Mouse (Mus musculus): Measurements from ENCODE around the gene Chst8. TPM values are rescaled to one million over a fixed set of nuclear protein-coding genes. Genes with fewer than 3 reads are reported as not detected.

Gene Chst8
- polyA plus RNA-seq, 1 experiment from 2014 or later, result 2.6 TPM

DNA sequence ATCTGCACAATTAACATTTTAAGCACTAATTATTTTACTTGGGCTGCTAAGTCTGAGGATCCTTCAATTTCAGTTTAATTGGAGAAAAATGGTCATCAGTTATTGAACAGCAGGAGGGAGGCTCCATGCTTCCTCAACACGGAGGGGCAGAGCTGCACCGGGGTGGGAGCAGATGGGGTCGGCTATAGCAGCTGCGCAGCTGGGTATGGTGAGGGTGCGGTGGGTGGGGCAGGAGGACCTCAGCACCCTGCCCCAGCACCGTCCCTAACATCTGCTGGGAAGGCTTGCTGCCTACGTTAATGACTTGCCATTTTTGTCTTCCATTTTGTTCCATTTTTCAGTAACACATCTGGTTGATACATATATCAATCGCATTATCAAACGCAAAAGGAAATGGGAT lies 116.4 kb downstream of the Chst8 start:
- no peaks in the 10 kb centered on the region for H3K4me1 ChIP-seq (ENCODE audit: control insufficient read depth, insufficient read depth, low read length)
- no peak overlapping the region for H3K4me3 ChIP-seq (ENCODE audit: low read depth, low read length)
- no peak overlapping the region for H3K9ac ChIP-seq (ENCODE audit: low read length)
- WGBS, result 72% methylated on average over 9 of the region's 9 CpGs
- no peaks in the 10 kb centered on the region for H3K27me3 ChIP-seq (ENCODE audit: control insufficient read depth, insufficient read depth, low read length)
- no peaks in the 10 kb centered on the region for H3K9me3 ChIP-seq (ENCODE audit: control insufficient read depth, low read length)
- DNase-seq (ENCODE audit: low spot score) (no peak), ATAC-seq (ENCODE audit: insufficient number of reproducible peaks, low FRiP score, low TSS enrichment, low read depth) (no peak)
- H3K36me3 ChIP-seq (ENCODE audit: control insufficient read depth, insufficient read depth, low read length), result no peaks in the 10 kb centered on the region
- H3K4me2 ChIP-seq (ENCODE audit: low read depth, severe bottlenecking), result no peak overlapping the region
- no peak overlapping the region for H3K27ac ChIP-seq (replicated peaks; ENCODE audit: low read depth, low read length)

DNA sequence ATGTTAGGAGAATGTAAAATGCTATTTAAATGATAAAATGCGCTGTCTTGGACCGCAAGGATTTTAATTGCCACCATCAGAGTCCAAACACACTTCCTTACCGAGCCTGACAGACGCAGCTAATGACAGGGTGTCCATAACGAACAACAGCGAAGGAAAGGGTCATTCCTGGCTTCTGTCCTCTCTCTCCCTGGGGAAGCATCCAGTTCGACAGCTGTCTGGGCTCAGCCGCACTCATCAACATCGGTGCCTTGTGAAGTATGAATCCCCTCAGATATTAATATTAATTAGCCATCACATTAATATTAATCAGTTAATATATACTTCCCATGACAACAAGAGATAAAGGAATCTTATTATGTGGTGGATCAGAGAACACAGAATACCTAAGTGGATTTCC lies 117.6 kb downstream of the Chst8 start:
- Histone ChIP-seq H3K9me3 (ENCODE audit: control insufficient read depth, low read length) (no peaks in the 10 kb centered on the region), H3K9ac (ENCODE audit: low read length) (no peak overlapping the region), H3K36me3 (ENCODE audit: control insufficient read depth, insufficient read depth, low read length) (no peaks in the 10 kb centered on the region), H3K4me1 (ENCODE audit: control insufficient read depth, insufficient read depth, low read length) (no peaks in the 10 kb centered on the region), H3K27me3 (ENCODE audit: control insufficient read depth, insufficient read depth, low read length) (no peaks in the 10 kb centered on the region), H3K27ac (replicated peaks; ENCODE audit: low read depth, low read length) (no peak overlapping the region), H3K4me2 (ENCODE audit: low read depth, severe bottlenecking) (no peak overlapping the region), H3K4me3 (ENCODE audit: low read depth, low read length) (no peak overlapping the region)
- DNase-seq (ENCODE audit: low spot score) (no peak), ATAC-seq (ENCODE audit: insufficient number of reproducible peaks, low FRiP score, low TSS enrichment, low read depth) (no peak)
- WGBS, result 40% methylated on average over 9 of the region's 9 CpGs

GRCm38 (mm10) chr7:34693916-34694315 lies 118.6 kb downstream of the Chst8 start:
- no peak overlapping the region for H3K4me2 ChIP-seq (ENCODE audit: low read depth, severe bottlenecking)
- no peaks in the 10 kb centered on the region for H3K9me3 ChIP-seq (ENCODE audit: control insufficient read depth, low read length)
- H3K27me3 ChIP-seq (ENCODE audit: control insufficient read depth, insufficient read depth, low read length), result no peaks in the 10 kb centered on the region
- no peaks in the 10 kb centered on the region for H3K36me3 ChIP-seq (ENCODE audit: control insufficient read depth, insufficient read depth, low read length)
- no peak overlapping the region for H3K27ac ChIP-seq (replicated peaks; ENCODE audit: low read depth, low read length)
- H3K4me1 ChIP-seq (ENCODE audit: control insufficient read depth, insufficient read depth, low read length), result no peaks in the 10 kb centered on the region
- 96% methylated on average over 13 of the region's 13 CpGs for WGBS
- DNase-seq (ENCODE audit: low spot score), result no peak
- H3K9ac ChIP-seq (ENCODE audit: low read length), result no peak overlapping the region
- H3K4me3 ChIP-seq (ENCODE audit: low read depth, low read length), result no peak overlapping the region
- ATAC-seq (ENCODE audit: insufficient number of reproducible peaks, low FRiP score, low TSS enrichment, low read depth), result no peak

DNA sequence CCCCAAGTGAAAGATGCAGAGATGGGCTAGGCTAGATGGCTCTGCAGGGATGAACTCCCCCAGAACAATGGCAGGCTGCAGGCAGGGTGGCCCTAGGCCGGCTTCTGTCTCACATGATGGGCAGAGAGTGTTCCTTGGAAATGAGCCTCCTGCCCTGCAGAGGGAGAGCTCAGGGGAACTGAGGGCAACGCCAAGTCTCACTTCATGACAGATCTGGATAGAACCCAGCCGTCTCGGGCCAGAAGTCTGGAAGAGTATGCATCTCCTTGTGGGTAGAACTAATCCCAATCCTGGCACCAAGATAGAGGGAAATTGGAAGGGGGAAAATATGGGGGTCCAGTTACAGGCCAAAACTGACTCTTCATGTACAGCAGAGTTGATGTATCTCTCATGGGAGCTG lies 119.4 kb downstream of the Chst8 start:
- no peak for DNase-seq (ENCODE audit: low spot score)
- Histone ChIP-seq H3K27me3 (ENCODE audit: control insufficient read depth, insufficient read depth, low read length) (no peaks in the 10 kb centered on the region), H3K9me3 (ENCODE audit: control insufficient read depth, low read length) (no peaks in the 10 kb centered on the region), H3K4me2 (ENCODE audit: low read depth, severe bottlenecking) (no peak overlapping the region), H3K36me3 (ENCODE audit: control insufficient read depth, insufficient read depth, low read length) (no peaks in the 10 kb centered on the region), H3K27ac (replicated peaks; ENCODE audit: low read depth, low read length) (no peak overlapping the region), H3K4me3 (ENCODE audit: low read depth, low read length) (no peak overlapping the region), H3K9ac (ENCODE audit: low read length) (no peak overlapping the region), H3K4me1 (ENCODE audit: control insufficient read depth, insufficient read depth, low read length) (no peaks in the 10 kb centered on the region)
- no peak for ATAC-seq (ENCODE audit: insufficient number of reproducible peaks, low FRiP score, low TSS enrichment, low read depth)
- WGBS, result 81% methylated on average over 4 of the region's 4 CpGs

GRCm38 (mm10) chr7:34690111-34690510 lies 122.4 kb downstream of the Chst8 start:
- WGBS, result 43% methylated on average over 13 of the region's 13 CpGs
- Histone ChIP-seq H3K4me2 (ENCODE audit: low read depth, severe bottlenecking) (no peak overlapping the region), H3K4me3 (ENCODE audit: low read depth, low read length) (no peak overlapping the region), H3K9ac (ENCODE audit: low read length) (no peak overlapping the region), H3K27ac (replicated peaks; ENCODE audit: low read depth, low read length) (no peak overlapping the region), H3K27me3 (ENCODE audit: control insufficient read depth, insufficient read depth, low read length) (no peaks in the 10 kb centered on the region), H3K9me3 (ENCODE audit: control insufficient read depth, low read length) (no peaks in the 10 kb centered on the region), H3K4me1 (ENCODE audit: control insufficient read depth, insufficient read depth, low read length) (no peaks in the 10 kb centered on the region), H3K36me3 (ENCODE audit: control insufficient read depth, insufficient read depth, low read length) (no peaks in the 10 kb centered on the region)
- DNase-seq (ENCODE audit: low spot score), result no peak
- no peak for ATAC-seq (ENCODE audit: insufficient number of reproducible peaks, low FRiP score, low TSS enrichment, low read depth)

DNA sequence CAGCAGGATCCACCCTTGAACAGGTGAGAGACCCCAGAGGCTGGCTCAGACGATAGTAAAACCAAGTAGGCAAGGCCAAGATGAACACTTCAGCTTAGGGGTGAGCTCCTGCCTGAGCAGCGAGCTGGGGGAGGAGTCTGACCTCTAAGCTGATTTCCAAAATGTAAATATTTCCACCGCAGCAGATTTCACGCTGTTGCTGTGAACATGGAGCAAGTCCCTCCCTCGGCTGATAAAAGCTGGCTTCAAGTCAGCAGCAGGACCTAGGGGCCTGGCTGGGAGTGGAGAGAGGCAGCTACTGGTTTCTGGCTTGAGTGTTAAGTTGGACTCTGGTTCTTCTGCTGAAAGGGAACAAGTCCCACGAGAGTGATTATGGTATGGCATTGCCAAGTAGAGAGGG lies 123.5 kb downstream of the Chst8 start:
- H3K4me2 ChIP-seq (ENCODE audit: low read depth, severe bottlenecking), result no peak overlapping the region
- H3K4me3 ChIP-seq (ENCODE audit: low read depth, low read length), result no peak overlapping the region
- H3K9ac ChIP-seq (ENCODE audit: low read length), result no peak overlapping the region
- H3K4me1 ChIP-seq (ENCODE audit: control insufficient read depth, insufficient read depth, low read length), result no peaks in the 10 kb centered on the region
- no peak for DNase-seq (ENCODE audit: low spot score)
- no peaks in the 10 kb centered on the region for H3K27me3 ChIP-seq (ENCODE audit: control insufficient read depth, insufficient read depth, low read length)
- H3K36me3 ChIP-seq (ENCODE audit: control insufficient read depth, insufficient read depth, low read length), result no peaks in the 10 kb centered on the region
- H3K9me3 ChIP-seq (ENCODE audit: control insufficient read depth, low read length), result no peaks in the 10 kb centered on the region
- 47% methylated on average over 6 of the region's 6 CpGs for whole genome bisulfite sequencing
- ATAC-seq (ENCODE audit: insufficient number of reproducible peaks, low FRiP score, low TSS enrichment, low read depth), result no peak
- no peak overlapping the region for H3K27ac ChIP-seq (replicated peaks; ENCODE audit: low read depth, low read length)

DNA sequence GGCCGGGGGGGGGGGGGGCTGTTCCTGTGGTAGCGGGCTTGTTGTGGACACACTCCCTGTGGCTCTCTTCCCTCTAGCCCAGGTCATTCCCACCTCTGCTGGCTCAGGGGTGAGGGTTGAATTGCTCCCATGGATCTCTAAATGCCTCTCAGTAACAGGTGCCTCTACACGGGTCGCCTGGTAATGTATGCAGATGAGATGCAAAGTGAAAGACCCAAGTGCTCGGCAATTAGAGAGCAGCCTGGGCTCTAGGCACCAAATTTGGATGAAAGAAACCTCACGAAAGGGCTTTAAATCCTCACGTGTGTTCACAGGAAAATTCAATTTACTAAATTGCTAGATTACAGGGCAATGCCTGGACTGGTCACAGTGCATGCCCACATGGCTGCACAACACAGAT lies 126.7 kb downstream of the Chst8 start:
- ATAC-seq (ENCODE audit: insufficient number of reproducible peaks, low FRiP score, low TSS enrichment, low read depth), result no peak
- H3K36me3 ChIP-seq (ENCODE audit: control insufficient read depth, insufficient read depth, low read length), result no peaks in the 10 kb centered on the region
- 31% methylated on average over 7 of the region's 7 CpGs for WGBS
- H3K4me1 ChIP-seq (ENCODE audit: control insufficient read depth, insufficient read depth, low read length), result no peaks in the 10 kb centered on the region
- no peak overlapping the region for H3K27ac ChIP-seq (replicated peaks; ENCODE audit: low read depth, low read length)
- H3K9me3 ChIP-seq (ENCODE audit: control insufficient read depth, low read length), result no peaks in the 10 kb centered on the region
- no peak for DNase-seq (ENCODE audit: low spot score)
- H3K9ac ChIP-seq (ENCODE audit: low read length), result no peak overlapping the region
- H3K4me3 ChIP-seq (ENCODE audit: low read depth, low read length), result no peak overlapping the region
- no peak overlapping the region for H3K4me2 ChIP-seq (ENCODE audit: low read depth, severe bottlenecking)
- no peaks in the 10 kb centered on the region for H3K27me3 ChIP-seq (ENCODE audit: control insufficient read depth, insufficient read depth, low read length)

DNA sequence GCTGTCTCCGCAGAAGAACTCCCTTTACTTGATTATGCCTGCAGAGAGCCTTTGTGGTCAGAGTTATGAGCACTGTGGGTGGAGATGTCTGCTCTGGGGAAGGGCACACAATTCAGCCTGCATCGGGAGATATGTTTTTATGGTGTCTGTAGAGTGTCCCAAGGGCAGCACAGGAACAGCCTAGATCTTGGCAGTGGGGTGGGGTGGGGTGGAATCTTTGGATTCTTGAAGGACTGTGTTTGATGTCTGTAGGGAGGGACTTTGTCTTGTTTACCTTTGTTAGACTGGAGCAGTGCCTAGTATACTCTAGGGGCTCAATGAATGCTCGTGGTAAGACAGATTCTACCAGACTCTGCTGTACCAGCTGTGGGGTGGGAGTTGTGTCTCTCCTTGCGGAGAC lies 127.3 kb downstream of the Chst8 start:
- DNase-seq (ENCODE audit: low spot score), result no peak
- no peak overlapping the region for H3K27ac ChIP-seq (replicated peaks; ENCODE audit: low read depth, low read length)
- no peak for ATAC-seq (ENCODE audit: insufficient number of reproducible peaks, low FRiP score, low TSS enrichment, low read depth)
- no peak overlapping the region for H3K4me3 ChIP-seq (ENCODE audit: low read depth, low read length)
- H3K9me3 ChIP-seq (ENCODE audit: control insufficient read depth, low read length), result no peaks in the 10 kb centered on the region
- H3K27me3 ChIP-seq (ENCODE audit: control insufficient read depth, insufficient read depth, low read length), result no peaks in the 10 kb centered on the region
- no peak overlapping the region for H3K4me2 ChIP-seq (ENCODE audit: low read depth, severe bottlenecking)
- H3K4me1 ChIP-seq (ENCODE audit: control insufficient read depth, insufficient read depth, low read length), result no peaks in the 10 kb centered on the region
- 72% methylated on average over 4 of the region's 4 CpGs for WGBS
- H3K36me3 ChIP-seq (ENCODE audit: control insufficient read depth, insufficient read depth, low read length), result no peaks in the 10 kb centered on the region
- no peak overlapping the region for H3K9ac ChIP-seq (ENCODE audit: low read length)

GRCm38 (mm10) chr7:34680771-34681421 lies 131.6 kb downstream of the Chst8 start:
- Histone ChIP-seq H3K4me2 (ENCODE audit: low read depth, severe bottlenecking) (no peak overlapping the region), H3K27ac (replicated peaks; ENCODE audit: low read depth, low read length) (no peak overlapping the region), H3K4me3 (ENCODE audit: low read depth, low read length) (no peak overlapping the region), H3K27me3 (ENCODE audit: control insufficient read depth, insufficient read depth, low read length) (peaks cover 2% of the 10 kb centered on the region), H3K4me1 (ENCODE audit: control insufficient read depth, insufficient read depth, low read length) (no peaks in the 10 kb centered on the region), H3K36me3 (ENCODE audit: control insufficient read depth, insufficient read depth, low read length) (no peaks in the 10 kb centered on the region), H3K9me3 (ENCODE audit: control insufficient read depth, low read length) (no peaks in the 10 kb centered on the region), H3K9ac (ENCODE audit: low read length) (no peak overlapping the region)
- 33% methylated on average over 15 of the region's 15 CpGs for WGBS
- ATAC-seq (ENCODE audit: insufficient number of reproducible peaks, low FRiP score, low TSS enrichment, low read depth), result no peak
- DNase-seq (ENCODE audit: low spot score), result no peak
